In genomic region chr6:82098456-82098855, GRCm38 (mm10) we compare ENCODE assay signal across 25 mouse cellular contexts. TPM values are rescaled to one million over a fixed set of nuclear protein-coding genes. Genes with fewer than 3 reads are reported as not detected.
DNase-seq lines count a peak whose midpoint lies in the region; ATAC-seq and TF ChIP-seq lines count a peak whose summit lies in the region.
"Had no signal": no experiment of that assay in that cellular context is flagged by ENCODE, and none has a peak within 500 bp of the region (broad histone marks: within the 10 kb centered on the region; RNA-seq: fewer than 3 reads in every experiment).

No protein-coding gene starts in this region.

- H3K36me3 ChIP-seq in kidney, adult 2 months (ENCODE audit: control insufficient read depth, insufficient read depth, low read length) = no peaks in the 10 kb centered on the region; the same call in none of the 2 replicates
- H3K36me3 ChIP-seq in kidney, embryonic 16.5 days (ENCODE audit: insufficient read depth, low read length) = 0 out of 2 replicates have a peak, but pooled peaks cover under 1% of the 10 kb centered on the region
- H3K36me3 ChIP-seq: embryonic facial prominence, embryonic 12.5 days; embryonic facial prominence, embryonic 15.5 days; heart, embryonic 10.5 days; heart, embryonic 13.5 days had no signal

- no peak overlapping the region for H3K27ac ChIP-seq in kidney, adult 2 months (ENCODE audit: insufficient read depth, low read depth, low read length)
- H3K27ac ChIP-seq in kidney, embryonic 16.5 days (ENCODE audit: low read length) = no peak overlapping the region
- H3K27ac ChIP-seq: embryonic facial prominence, embryonic 12.5 days; embryonic facial prominence, embryonic 15.5 days; gastrocnemius, adult 2 months; heart, embryonic 10.5 days; heart, embryonic 13.5 days; hindbrain, embryonic 14.5 days; hindbrain, postnatal 0 days had no signal

- no peak overlapping the region for H3K9ac ChIP-seq in kidney, embryonic 16.5 days (replicated peaks; ENCODE audit: low read length)
- H3K9ac ChIP-seq: embryonic facial prominence, embryonic 12.5 days; embryonic facial prominence, embryonic 15.5 days; forebrain, postnatal 0 days; heart, embryonic 13.5 days; hindbrain, embryonic 14.5 days had no signal

- H3K4me3 ChIP-seq in kidney, adult 2 months (ENCODE audit: insufficient read depth, low read depth, low read length) = no peak overlapping the region
- no peak overlapping the region for H3K4me3 ChIP-seq in kidney, embryonic 16.5 days (ENCODE audit: low read length)
- H3K4me3 ChIP-seq: embryonic facial prominence, embryonic 12.5 days; embryonic facial prominence, embryonic 15.5 days; gastrocnemius, adult 2 months; heart, embryonic 10.5 days; heart, embryonic 13.5 days had no signal

- TF ChIP-seq CTCF in kidney, adult 2 months (conservative IDR thresholded peaks at IDR 0.05; ENCODE audit: insufficient read depth, insufficient read length, low read depth, low read length) = no peak

- peaks cover 11% of the 10 kb centered on the region; the same call in 1 of the 2 replicates for H3K4me1 ChIP-seq in kidney, adult 2 months (ENCODE audit: control insufficient read depth, insufficient read depth, low read length)
- no peaks in the 10 kb centered on the region for H3K4me1 ChIP-seq in kidney, embryonic 16.5 days (ENCODE audit: insufficient read depth, low read length)
- H3K4me1 ChIP-seq: embryonic facial prominence, embryonic 15.5 days; heart, embryonic 10.5 days; heart, embryonic 13.5 days had no signal

- no peak overlapping the region for H3K4me2 ChIP-seq in kidney, embryonic 16.5 days (replicated peaks; ENCODE audit: low read depth, low read length)
- H3K4me2 ChIP-seq: embryonic facial prominence, embryonic 12.5 days; embryonic facial prominence, embryonic 15.5 days; heart, embryonic 13.5 days; hindbrain, embryonic 14.5 days had no signal

- DNase-seq in kidney, adult 2 months = peak; percentile 64
- DNase-seq in kidney, postnatal 14 days = no peak
- no peak for DNase-seq in kidney, postnatal 10 days
- DNase-seq in ZHBTc4 (ENCODE audit: low read depth, low spot score) = peak; percentile 36
- no peak for DNase-seq in cerebellum, postnatal 14 days
- DNase-seq: adrenal gland, postnatal 10 days; adrenal gland, postnatal 36 days; cerebellum, adult 18-20 months; cerebellum, adult 9-10 months; cerebellum, postnatal 25 days; forebrain, postnatal 0 days; gastrocnemius, adult 2 months; gastrocnemius, postnatal 14 days; heart, adult 18-20 months; heart, postnatal 14 days; heart, postnatal 4 days had no signal

- no peaks in the 10 kb centered on the region for H3K27me3 ChIP-seq in kidney, adult 2 months (replicated peaks; ENCODE audit: control insufficient read depth, insufficient read depth, low read length)
- no peaks in the 10 kb centered on the region for H3K27me3 ChIP-seq in kidney, embryonic 16.5 days (ENCODE audit: insufficient read depth, low read length)
- H3K27me3 ChIP-seq: embryonic facial prominence, embryonic 12.5 days; embryonic facial prominence, embryonic 15.5 days had no signal

- peaks cover 4% of the 10 kb centered on the region; the same call in 1 of the 2 replicates for H3K9me3 ChIP-seq in kidney, embryonic 16.5 days (ENCODE audit: low read length)
- H3K9me3 ChIP-seq: embryonic facial prominence, embryonic 15.5 days; heart, embryonic 10.5 days; heart, embryonic 13.5 days had no signal

- ATAC-seq in kidney, embryonic 16.5 days (ENCODE audit: low FRiP score, low TSS enrichment) = peak; percentile 54; the same call in 1 of the 2 replicates
- ATAC-seq: CD4-positive, CD25-positive, alpha-beta regulatory T cell, adult 4 months; forebrain, embryonic 14.5 days; forebrain, postnatal 0 days; hindbrain, postnatal 0 days had no signal

- WGBS in kidney, adult 2 months = 69% methylated on average over 1 of the region's 1 CpGs
- 81% methylated on average over 1 of the region's 1 CpGs for WGBS in kidney, embryonic 16.5 days

- TF ChIP-seq POLR2A in kidney, adult 2 months (IDR thresholded peaks at IDR 0.05; ENCODE audit: low read depth, low read length) = no peak

RNA-seq across cellular contexts. Expression of gene Eva1a, which starts 57.6 kb away (rescaled TPM):
- polyA plus RNA-seq in kidney, adult 2 months (2012; rRNA removed) = 34.3 and 39.2 TPM in 2 replicates
- polyA plus RNA-seq in kidney, embryonic 16.5 days (2015; fragmentation: Nextera tagmentation; extraction: Ambion mirVana) = 49.7 TPM in 2 replicates
- polyA plus RNA-seq: CD4-positive, CD25-positive, alpha-beta regulatory T cell, adult 4 months had no signal

Comparison
In these comparisons a context has a peak if more than half of its experiments do, and no peak if none do; other contexts are left out.
1. DNase-seq: peak in kidney, adult 2 months (single experiment) and ZHBTc4 (single experiment); none in kidney, postnatal 14 days (single experiment), kidney, postnatal 10 days (single experiment) and cerebellum, postnatal 14 days (0 of 2).